Mouse (Mus musculus) forebrain, embryonic 11.5 days (tissue): ENCODE data around the gene Tsr1. TPM values are rescaled to one million over a fixed set of nuclear protein-coding genes. Genes with fewer than 3 reads are reported as not detected.

Experiments used
- ATAC-seq: fragments of 200-750 bp; cut with Nextera tagmentation; replicated peaks from 2 replicates; pipeline ENCODE4 v1.8.0; 2017; ENCODE audit warnings: moderate TSS enrichment; ENCODE audit not compliant: low FRiP score
- DNase-seq: peaks from one replicate; pipeline ENCODE4 v3.0.0-alpha.2; 2017; ENCODE audit warnings: low spot score
- H3K27ac ChIP-seq: fragments of 300-500 bp; sonication (generic); 2 replicates; pipeline ENCODE4 v1.5.1; 2014; ENCODE audit warnings: low read depth, low read length
- H3K27me3 ChIP-seq: fragments of 300-500 bp; sonication (generic); 2 replicates; pipeline ENCODE4 v1.6.1; 2014; ENCODE audit warnings: mild to moderate bottlenecking, low read length, mixed read lengths; ENCODE audit not compliant: control insufficient read depth, insufficient read depth
- H3K36me3 ChIP-seq: fragments of 300-500 bp; sonication (generic); 2 replicates; pipeline ENCODE4 v1.6.1; 2014; ENCODE audit warnings: mild to moderate bottlenecking, low read length, moderate library complexity, mixed read lengths; ENCODE audit not compliant: control insufficient read depth, insufficient read depth
- H3K4me1 ChIP-seq: fragments of 300-500 bp; sonication (generic); replicated peaks from 2 replicates; pipeline ENCODE4 v1.6.1; 2014; ENCODE audit warnings: low read length, mixed read lengths; ENCODE audit not compliant: control insufficient read depth, insufficient read depth
- H3K4me2 ChIP-seq: fragments of 300-500 bp; sonication (generic); 2 replicates; pipeline ENCODE4 v1.6.1; 2014; ENCODE audit warnings: low read depth, mild to moderate bottlenecking, low read length, moderate library complexity, mixed read lengths; ENCODE audit not compliant: severe bottlenecking
- H3K4me3 ChIP-seq: fragments of 300-500 bp; sonication (generic); 2 replicates; pipeline ENCODE4 v1.5.1; 2014; ENCODE audit warnings: low read depth, low read length
- H3K9ac ChIP-seq: fragments of 300-500 bp; sonication (generic); 2 replicates; pipeline ENCODE4 v1.6.1; 2014; ENCODE audit warnings: low read length
- H3K9me3 ChIP-seq: fragments of 300-500 bp; sonication (generic); 2 replicates; pipeline ENCODE4 v1.6.1; 2016; ENCODE audit warnings: low read length, mixed read lengths; ENCODE audit not compliant: control insufficient read depth
- WGBS: fragments of 180-500 bp; shearing (Covaris S2); extraction: QIAGEN DNeasy Blood & Tissue Kit; methylation state at CpG from one replicate; pipeline ENCODE4 v1.1.7; 2014; 5-methylcytosine and 5-hydroxymethylcytosine counted together
- microRNA-seq: library from miRNA; unstranded; fragments of <30 nt; microRNA quantifications from one replicate; pipeline ENCODE4, GENCODE M21; 2016; ENCODE audit not compliant: insufficient number of aligned reads
- polyA plus RNA-seq: library from polyadenylated mRNA; unstranded; fragments of >200 nt; fragmentation: Nextera tagmentation; extraction: Ambion mirVana; gene quantifications from 2 replicates; pipeline ENCODE4 v1.2.1, GENCODE M21; 2014

Tsr1 gene
- polyA plus RNA-seq, 1 experiment from 2014 or later, result 54.0 TPM

DNA sequence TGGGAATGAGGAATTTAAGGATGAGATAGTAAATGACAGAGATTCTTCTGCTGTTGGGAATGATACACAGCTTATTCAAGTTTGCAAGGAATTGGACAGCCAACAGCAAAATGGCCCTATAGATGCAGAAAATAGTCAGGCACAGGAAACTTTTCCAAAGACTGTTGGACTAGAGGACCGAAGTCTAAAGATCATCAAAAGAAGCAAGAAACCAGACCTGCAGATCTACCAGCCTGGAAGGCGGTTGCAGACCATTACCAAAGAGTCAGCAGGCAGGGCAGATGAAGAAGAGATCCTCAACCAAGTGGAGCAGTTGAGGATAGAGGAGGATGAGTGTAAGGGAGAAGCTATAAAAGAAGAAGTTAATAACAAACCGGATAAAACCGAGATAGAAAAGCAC lies 31.2 kb downstream of the Tsr1 start:
- Histone ChIP-seq H3K27ac (no peak overlapping the region), H3K9me3 (no peaks in the 10 kb centered on the region), H3K36me3 (no peaks in the 10 kb centered on the region; the same call in 1 of the 2 replicates), H3K4me3 (no peak overlapping the region), H3K4me1 (no peaks in the 10 kb centered on the region), H3K27me3 (no peaks in the 10 kb centered on the region), H3K4me2 (no peak overlapping the region), H3K9ac (no peak overlapping the region)
- ATAC-seq (no peak), DNase-seq (no peak)
- 93% methylated on average over 4 of the region's 4 CpGs for WGBS

DNA sequence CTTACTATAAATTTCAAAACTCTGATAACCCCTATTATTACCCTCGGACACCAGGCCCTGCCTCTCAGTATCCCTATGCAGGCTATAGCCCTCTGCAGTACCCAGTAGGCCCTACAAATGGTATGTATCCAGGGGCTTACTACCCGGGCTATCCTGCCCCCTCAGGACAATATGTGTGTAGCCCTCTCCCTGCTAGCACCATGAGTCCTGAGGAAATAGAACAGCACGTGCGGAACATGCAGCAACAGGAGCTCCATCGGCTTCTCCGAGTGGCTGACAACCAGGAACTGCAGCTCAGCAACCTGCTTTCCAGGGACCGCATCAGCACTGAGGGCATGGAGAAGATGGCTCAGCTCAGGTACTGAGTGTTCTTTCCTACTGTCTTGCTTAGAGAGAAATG lies 32.5 kb downstream of the Tsr1 start:
- H3K4me2 ChIP-seq, result no peak overlapping the region
- H3K9me3 ChIP-seq, result no peaks in the 10 kb centered on the region
- peaks cover 5% of the 10 kb centered on the region for H3K36me3 ChIP-seq
- no peak overlapping the region for H3K4me3 ChIP-seq
- H3K27ac ChIP-seq, result no peak overlapping the region
- H3K4me1 ChIP-seq, result no peaks in the 10 kb centered on the region
- H3K9ac ChIP-seq, result no peak overlapping the region
- 90% methylated on average over 7 of the region's 7 CpGs for WGBS
- DNase-seq (no peak), ATAC-seq (no peak)
- H3K27me3 ChIP-seq, result no peaks in the 10 kb centered on the region

DNA sequence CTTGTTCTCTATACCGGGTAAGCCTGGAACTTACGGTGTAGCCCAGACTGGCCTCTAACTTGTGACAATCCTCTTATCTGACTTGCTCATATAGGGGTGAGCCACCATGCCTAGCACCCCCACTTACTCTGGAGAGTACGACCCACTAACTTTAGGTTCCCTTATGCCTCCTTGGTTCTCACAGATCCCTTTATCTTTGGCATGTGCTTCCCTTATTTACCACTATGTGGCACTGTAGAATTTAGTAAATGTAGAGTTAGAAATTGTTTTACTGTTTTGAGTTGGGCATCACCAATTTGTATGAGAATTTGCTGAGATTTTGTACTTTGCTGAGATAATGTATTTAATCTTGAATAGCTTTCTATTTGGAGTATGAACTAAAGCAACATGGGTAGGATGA lies 48.5 kb downstream of the Tsr1 start:
- Histone ChIP-seq H3K27ac (no peak overlapping the region), H3K4me3 (no peak overlapping the region), H3K4me2 (no peak overlapping the region), H3K9me3 (no peaks in the 10 kb centered on the region), H3K4me1 (no peaks in the 10 kb centered on the region), H3K36me3 (no peaks in the 10 kb centered on the region; the same call in 1 of the 2 replicates), H3K9ac (no peak overlapping the region), H3K27me3 (no peaks in the 10 kb centered on the region)
- 79% methylated on average over 3 of the region's 3 CpGs for WGBS
- ATAC-seq, result no peak
- DNase-seq, result no peak

DNA sequence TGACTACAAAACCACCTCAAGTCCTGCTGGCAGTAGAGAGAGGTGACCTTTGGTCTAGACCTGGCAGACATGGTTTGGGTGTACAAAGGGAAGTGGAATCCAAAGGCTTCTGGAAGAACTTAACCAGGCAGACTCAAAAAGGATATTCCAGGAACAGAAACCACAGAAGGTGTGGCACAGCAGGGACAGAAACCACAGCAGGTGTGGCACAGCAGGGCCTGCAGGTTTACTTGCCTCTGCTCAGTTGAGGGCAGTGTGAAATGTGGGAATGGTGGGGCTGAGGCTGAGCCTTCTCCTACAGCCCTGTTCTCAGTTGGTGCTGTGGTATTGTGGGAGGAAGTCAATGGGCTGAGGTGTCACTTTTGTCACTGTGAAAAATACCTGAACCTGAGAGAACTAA lies 57.0 kb downstream of the Tsr1 start:
- no peak for ATAC-seq
- Histone ChIP-seq H3K27ac (no peak overlapping the region), H3K27me3 (no peaks in the 10 kb centered on the region), H3K9ac (no peak overlapping the region), H3K4me3 (no peak overlapping the region), H3K36me3 (no peaks in the 10 kb centered on the region; the same call in 1 of the 2 replicates), H3K4me1 (no peaks in the 10 kb centered on the region), H3K9me3 (no peaks in the 10 kb centered on the region), H3K4me2 (no peak overlapping the region)
- no peak for DNase-seq

DNA sequence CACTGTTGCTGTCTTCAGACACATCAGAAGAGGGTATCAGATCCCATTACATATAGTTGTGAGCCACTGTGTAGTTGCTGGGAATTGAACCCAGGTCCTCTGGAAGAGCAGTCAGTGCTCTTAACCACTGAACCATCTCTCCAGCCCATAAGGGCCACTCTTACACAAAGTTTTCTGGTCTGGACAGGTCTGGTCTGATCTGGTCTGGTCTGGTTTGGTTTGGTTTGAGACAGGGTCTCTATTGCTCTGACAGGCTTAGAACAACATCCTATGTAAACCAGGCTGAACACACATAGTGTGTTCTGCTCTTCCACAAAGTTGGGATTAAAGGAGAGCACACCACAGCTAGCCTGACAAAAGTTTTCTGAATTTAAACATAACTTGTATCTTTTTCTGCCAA lies 58.1 kb downstream of the Tsr1 start:
- H3K27ac ChIP-seq, result no peak overlapping the region
- H3K4me2 ChIP-seq, result no peak overlapping the region
- no peak overlapping the region for H3K4me3 ChIP-seq
- no peaks in the 10 kb centered on the region for H3K27me3 ChIP-seq
- DNase-seq (no peak), ATAC-seq (no peak)
- no peaks in the 10 kb centered on the region for H3K9me3 ChIP-seq
- H3K36me3 ChIP-seq, result no peaks in the 10 kb centered on the region; the same call in 1 of the 2 replicates
- H3K4me1 ChIP-seq, result no peaks in the 10 kb centered on the region
- H3K9ac ChIP-seq, result no peak overlapping the region

DNA sequence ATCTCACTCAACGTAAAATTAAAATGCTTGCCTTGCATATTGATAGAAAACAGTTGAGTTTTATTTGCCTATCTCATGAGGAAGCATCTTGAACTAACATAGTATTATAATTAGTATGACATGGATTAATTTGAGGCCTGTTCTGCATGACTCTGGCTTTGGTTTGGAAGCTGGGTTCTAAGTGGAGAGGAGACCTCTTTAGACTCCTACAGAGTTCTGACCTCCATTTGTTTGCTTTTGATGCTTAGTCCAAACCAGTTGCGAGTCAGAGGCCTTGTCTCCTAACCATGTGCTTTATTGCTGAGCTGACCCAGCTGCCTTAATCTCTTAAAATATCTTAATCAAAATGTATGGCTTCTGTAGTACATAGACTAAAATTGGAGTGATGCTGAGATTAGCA lies 59.7 kb downstream of the Tsr1 start:
- Histone ChIP-seq H3K36me3 (no peaks in the 10 kb centered on the region; the same call in 1 of the 2 replicates), H3K9ac (no peak overlapping the region), H3K9me3 (no peaks in the 10 kb centered on the region), H3K27ac (no peak overlapping the region), H3K4me2 (no peak overlapping the region), H3K4me3 (no peak overlapping the region), H3K27me3 (no peaks in the 10 kb centered on the region), H3K4me1 (no peaks in the 10 kb centered on the region)
- ATAC-seq, result no peak
- 93% methylated on average over 2 of the region's 2 CpGs for WGBS
- no peak for DNase-seq

Small RNA genes within 50 kb of the gene (microRNA-seq; reads per million reads assigned to microRNA genes)
- not detected for gene Mir6926

Other genes with a start within 250 kb of the Tsr1 start
- gene Cluh, start 248.6 kb upstream of the Tsr1 start, polyA plus RNA-seq, result 18.9 and 21.9 TPM in 2 replicates
- 90.2 and 91.1 TPM in 2 replicates for gene Pafah1b1, start 173.4 kb upstream of the Tsr1 start, polyA plus RNA-seq
- 53.3 and 57.0 TPM in 2 replicates for gene Mettl16, start 127.2 kb upstream of the Tsr1 start, polyA plus RNA-seq
- 5.8 and 6.0 TPM in 2 replicates for gene Mnt, start 67.2 kb upstream of the Tsr1 start, polyA plus RNA-seq
- gene Sgsm2, start 1.0 kb upstream of the Tsr1 start, polyA plus RNA-seq, result 8.6 and 9.2 TPM in 2 replicates
- gene Smg6, start 27.8 kb downstream of the Tsr1 start, polyA plus RNA-seq, result 19.8 TPM in 2 replicates
- gene Srr, start 27.9 kb downstream of the Tsr1 start, polyA plus RNA-seq, result 25.3 and 26.3 TPM in 2 replicates